Mouse (Mus musculus): ENCODE measurements around the gene Sorbs1.
A peak's percentile ranks its signal among the peaks of the same experiment; 100 is the strongest.

Gene Sorbs1

GRCm38 (mm10) chr19:40404582-40404981, 109.0 kb downstream of the Sorbs1 start:
- DNase-seq, result peak; percentile 23 to 36

GRCm38 (mm10) chr19:40403999-40404398, 109.6 kb downstream of the Sorbs1 start:
- peak; percentile 38 to 73 for DNase-seq

GRCm38 (mm10) chr19:40402155-40402963, 111.2 kb downstream of the Sorbs1 start:
- DNase-seq, result peak; percentile 62 to 78

- DNase-seq, result peak; percentile 60 to 65
Measured at GRCm38 (mm10) chr19:40401213-40401612, 112.4 kb downstream of the Sorbs1 start.

- peak; percentile 17 to 50 for DNase-seq
Measured at GRCm38 (mm10) chr19:40400426-40401030, 113.1 kb downstream of the Sorbs1 start.

- no peak for DNase-seq
Measured at GRCm38 (mm10) chr19:40395757-40396661, 117.6 kb downstream of the Sorbs1 start.

- no peak for DNase-seq
Measured at GRCm38 (mm10) chr19:40395321-40395695, 118.3 kb downstream of the Sorbs1 start.

- DNase-seq, result peak; percentile 39 to 71
Measured at GRCm38 (mm10) chr19:40394555-40395320, 118.8 kb downstream of the Sorbs1 start.

GRCm38 (mm10) chr19:40392795-40393392, 120.7 kb downstream of the Sorbs1 start:
- peak; percentile 20 to 61 for DNase-seq

GRCm38 (mm10) chr19:40391469-40391868, 122.1 kb downstream of the Sorbs1 start:
- DNase-seq, result peak; percentile 82 to 89

- DNase-seq, result no peak
Measured at GRCm38 (mm10) chr19:40386916-40387315, 126.7 kb downstream of the Sorbs1 start.

- DNase-seq, result no peak
Measured at GRCm38 (mm10) chr19:40385334-40385733, 128.2 kb downstream of the Sorbs1 start.

- no peak for DNase-seq
Measured at GRCm38 (mm10) chr19:40383931-40384330, 129.6 kb downstream of the Sorbs1 start.

GRCm38 (mm10) chr19:40380656-40381055, 132.9 kb downstream of the Sorbs1 start:
- peak in 1 of 2 experiments; percentile 29 for DNase-seq

GRCm38 (mm10) chr19:40380005-40380404, 133.6 kb downstream of the Sorbs1 start:
- DNase-seq, result peak in 1 of 2 experiments; percentile 17

GRCm38 (mm10) chr19:40379081-40379480, 134.5 kb downstream of the Sorbs1 start:
- peak in 1 of 2 experiments; percentile 34 for DNase-seq

- peak in 1 of 2 experiments; percentile 40 for DNase-seq
Measured at GRCm38 (mm10) chr19:40377632-40378031, 135.9 kb downstream of the Sorbs1 start.

GRCm38 (mm10) chr19:40376566-40377281, 136.9 kb downstream of the Sorbs1 start:
- DNase-seq, result no peak

GRCm38 (mm10) chr19:40374720-40375119, 138.9 kb downstream of the Sorbs1 start:
- DNase-seq, result peak in 1 of 2 experiments; percentile 6

- DNase-seq, result peak in 1 of 2 experiments; percentile 17
Measured at GRCm38 (mm10) chr19:40372679-40373078, 140.9 kb downstream of the Sorbs1 start.

GRCm38 (mm10) chr19:40371866-40372265, 141.7 kb downstream of the Sorbs1 start:
- DNase-seq, result no peak

All from kidney, postnatal 25 days (tissue).